Mouse (Mus musculus): Measurements from ENCODE around the gene Hoxb13. TPM values are rescaled to one million over a fixed set of nuclear protein-coding genes. Genes with fewer than 3 reads are reported as not detected.

Gene Hoxb13
- total RNA-seq, 2 experiments from 2014 or later = not detected

Other genes with a start within 250 kb of the Hoxb13 start
- not detected in 2 replicates for gene Igf2bp1, start 188.4 kb upstream of the Hoxb13 start, total RNA-seq (2014; fragmentation: Nextera tagmentation)
- under 0.01 TPM in 1 of 2 replicates, not detected in the other for gene Igf2bp1, start 188.4 kb upstream of the Hoxb13 start, total RNA-seq (2017)
- gene Gip, start 169.8 kb upstream of the Hoxb13 start, total RNA-seq (2014; fragmentation: Nextera tagmentation) = not detected in 2 replicates
- not detected in 2 replicates for gene Gip, start 169.8 kb upstream of the Hoxb13 start, total RNA-seq (2017)
- 88.7 and 94.9 TPM in 2 replicates for gene Snf8, start 159.4 kb upstream of the Hoxb13 start, total RNA-seq (2014; fragmentation: Nextera tagmentation)
- gene Snf8, start 159.4 kb upstream of the Hoxb13 start, total RNA-seq (2017) = 37.0 and 44.1 TPM in 2 replicates
- 29.1 and 34.1 TPM in 2 replicates for gene Ube2z, start 128.9 kb upstream of the Hoxb13 start, total RNA-seq (2014; fragmentation: Nextera tagmentation)
- gene Ube2z, start 128.9 kb upstream of the Hoxb13 start, total RNA-seq (2017) = 17.2 and 20.8 TPM in 2 replicates
- 618 and 720 TPM in 2 replicates for gene Atp5g1, start 118.6 kb upstream of the Hoxb13 start, total RNA-seq (2014; fragmentation: Nextera tagmentation)
- 72.3 and 102 TPM in 2 replicates for gene Atp5g1, start 118.6 kb upstream of the Hoxb13 start, total RNA-seq (2017)
- not detected in 2 replicates for gene Calcoco2, start 82.4 kb upstream of the Hoxb13 start, total RNA-seq (2014; fragmentation: Nextera tagmentation)
- gene Calcoco2, start 82.4 kb upstream of the Hoxb13 start, total RNA-seq (2017) = not detected in 2 replicates
- not detected in 2 replicates for gene Ttll6, start 60.5 kb upstream of the Hoxb13 start, total RNA-seq (2014; fragmentation: Nextera tagmentation)
- not detected in 2 replicates for gene Ttll6, start 60.5 kb upstream of the Hoxb13 start, total RNA-seq (2017)
- gene Hoxb9, start 77.1 kb downstream of the Hoxb13 start, total RNA-seq (2014; fragmentation: Nextera tagmentation) = not detected in 2 replicates
- not detected in 2 replicates for gene Hoxb9, start 77.1 kb downstream of the Hoxb13 start, total RNA-seq (2017)
- not detected in 2 replicates for gene Hoxb8, start 87.6 kb downstream of the Hoxb13 start, total RNA-seq (2014; fragmentation: Nextera tagmentation)
- gene Hoxb8, start 87.6 kb downstream of the Hoxb13 start, total RNA-seq (2017) = not detected in 2 replicates
- not detected in 2 replicates for gene Hoxb7, start 92.3 kb downstream of the Hoxb13 start, total RNA-seq (2014; fragmentation: Nextera tagmentation)
- not detected in 2 replicates for gene Hoxb7, start 92.3 kb downstream of the Hoxb13 start, total RNA-seq (2017)
- not detected in 2 replicates for gene Hoxb6, start 98.2 kb downstream of the Hoxb13 start, total RNA-seq (2014; fragmentation: Nextera tagmentation)
- gene Hoxb6, start 98.2 kb downstream of the Hoxb13 start, total RNA-seq (2017) = not detected in 2 replicates
- not detected in 2 replicates for gene Hoxb5, start 109.0 kb downstream of the Hoxb13 start, total RNA-seq (2014; fragmentation: Nextera tagmentation)
- gene Hoxb5, start 109.0 kb downstream of the Hoxb13 start, total RNA-seq (2017) = 0.05 TPM in 1 of 2 replicates, not detected in the other
- gene Hoxb4, start 124.0 kb downstream of the Hoxb13 start, total RNA-seq (2014; fragmentation: Nextera tagmentation) = 2.6 and 3.8 TPM in 2 replicates
- gene Hoxb4, start 124.0 kb downstream of the Hoxb13 start, total RNA-seq (2017) = 1.9 and 2.3 TPM in 2 replicates
- 1.5 and 7.8 TPM in 2 replicates for gene Hoxb3, start 129.0 kb downstream of the Hoxb13 start, total RNA-seq (2014; fragmentation: Nextera tagmentation)
- 0.05 and 0.56 TPM in 2 replicates for gene Hoxb3, start 129.0 kb downstream of the Hoxb13 start, total RNA-seq (2017)
- 1.7 TPM in 1 of 2 replicates, not detected in the other for gene Hoxb2, start 156.2 kb downstream of the Hoxb13 start, total RNA-seq (2014; fragmentation: Nextera tagmentation)
- 0.26 TPM in 1 of 2 replicates, not detected in the other for gene Hoxb2, start 156.2 kb downstream of the Hoxb13 start, total RNA-seq (2017)
- gene Hoxb1, start 171.4 kb downstream of the Hoxb13 start, total RNA-seq (2014; fragmentation: Nextera tagmentation) = not detected in 2 replicates
- not detected in 2 replicates for gene Hoxb1, start 171.4 kb downstream of the Hoxb13 start, total RNA-seq (2017)